Mouse (Mus musculus): ENCODE measurements around the gene Ccnk.

Gene Ccnk

DNA sequence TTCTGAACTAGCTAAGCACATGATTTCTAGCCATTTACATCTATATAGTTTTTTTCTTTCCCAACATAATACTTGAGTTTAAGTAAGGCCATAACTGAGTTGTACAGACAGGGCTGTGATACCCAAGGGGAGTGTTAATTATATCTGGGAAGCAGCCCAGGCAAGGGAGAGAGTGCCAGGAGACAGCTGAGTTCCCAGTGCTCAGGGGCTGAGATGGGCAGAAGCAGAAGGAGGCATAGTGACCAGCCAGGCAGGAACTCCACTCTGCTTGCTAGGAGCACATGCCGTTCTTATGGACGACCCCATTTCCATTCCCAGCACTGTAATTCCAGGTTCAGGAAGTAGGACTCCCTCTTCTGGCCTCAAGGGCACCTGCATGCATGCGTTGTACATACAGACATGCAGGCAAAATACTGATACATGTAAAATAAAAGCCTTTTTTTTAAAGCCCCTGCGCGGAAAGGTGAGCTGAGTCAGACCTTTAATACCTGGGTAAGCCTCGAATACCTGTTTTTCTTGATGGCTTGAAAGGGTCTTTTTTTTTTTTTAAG is 8.2 kb downstream of the Ccnk start:
- no peak for DNase-seq (ENCODE audit: low spot score)

DNA sequence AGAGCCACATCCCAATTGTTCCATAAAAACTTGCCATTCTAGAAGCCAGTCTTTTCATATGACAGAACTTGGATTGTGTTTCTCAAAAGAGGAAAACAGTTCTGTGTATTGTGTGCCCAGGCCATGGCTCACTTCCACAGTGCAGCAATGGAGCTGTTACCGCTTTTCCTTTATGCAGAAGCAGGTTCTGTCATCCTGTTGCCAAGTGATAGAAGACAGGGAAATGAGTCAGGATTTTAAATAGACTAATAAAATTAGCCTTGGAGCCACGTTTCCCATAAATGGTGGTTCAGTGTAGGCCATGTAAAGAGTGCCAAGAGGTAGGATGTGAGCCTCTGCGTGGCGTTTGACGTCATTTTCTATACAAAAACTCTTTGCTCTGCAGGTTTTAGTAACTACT is 14.5 kb downstream of the Ccnk start:
- DNase-seq (ENCODE audit: low spot score) = no peak

DNA sequence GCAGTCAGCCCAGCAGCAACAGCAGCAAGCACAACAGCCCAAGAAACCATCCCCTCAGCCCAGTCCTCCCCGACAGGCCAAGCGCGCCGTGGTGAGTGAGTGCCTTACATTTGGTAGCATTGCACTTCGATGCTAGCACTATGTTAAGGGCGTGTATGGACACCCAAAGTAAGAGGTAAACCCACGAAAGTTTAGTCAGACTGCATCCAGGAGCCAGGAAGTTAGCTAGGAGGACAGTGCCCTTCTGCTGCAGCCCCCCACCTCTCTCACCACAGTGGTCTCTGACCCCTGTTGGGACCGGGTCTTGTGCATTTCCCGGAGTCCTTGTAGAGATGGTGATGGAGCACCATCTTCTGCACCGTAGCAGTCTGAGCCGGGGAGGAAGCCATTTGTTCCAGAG is 16.4 kb downstream of the Ccnk start:
- DNase-seq (ENCODE audit: low spot score) = no peak

DNA sequence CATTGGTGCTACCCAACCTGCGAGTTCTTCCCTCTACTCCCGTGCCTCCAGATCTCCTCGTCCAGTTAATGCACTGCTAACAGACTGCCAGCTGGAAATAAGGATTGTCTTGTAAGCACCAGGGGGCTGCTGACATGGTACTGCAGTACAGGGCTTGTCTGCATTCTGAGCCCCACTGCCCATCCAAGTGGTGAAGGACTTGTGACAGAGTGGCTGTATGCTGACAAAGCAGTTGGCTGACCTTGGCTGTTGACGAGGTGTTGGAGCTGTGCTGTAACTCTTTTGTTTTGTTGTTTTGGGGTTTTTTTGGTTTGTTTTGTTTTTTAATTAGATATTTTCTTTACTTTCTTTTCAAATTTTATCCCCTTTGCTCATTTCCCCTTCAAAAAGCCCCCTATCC is 19.1 kb downstream of the Ccnk start:
- DNase-seq (ENCODE audit: low spot score) = no peak

DNA sequence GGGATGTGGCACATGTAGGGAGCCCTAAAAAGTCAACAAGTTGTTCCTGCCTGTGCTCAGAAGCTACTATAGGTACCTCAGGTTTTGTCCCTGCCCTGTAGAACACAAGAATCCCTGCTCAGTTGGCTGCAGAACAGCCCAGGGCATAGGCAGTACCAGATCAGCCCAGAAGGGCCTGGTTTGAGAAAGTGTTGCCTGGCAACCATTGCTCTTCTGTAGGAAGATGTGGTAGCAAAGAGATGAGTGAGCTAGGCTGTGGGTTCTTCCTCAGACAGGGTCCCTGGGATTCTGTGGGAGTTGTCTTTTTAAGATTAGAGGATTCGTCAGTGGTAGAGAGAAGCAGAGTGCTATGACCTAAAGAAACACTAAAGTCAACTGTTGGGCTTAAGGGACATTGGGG is 20.7 kb downstream of the Ccnk start:
- no peak for DNase-seq (ENCODE audit: low spot score)

DNA sequence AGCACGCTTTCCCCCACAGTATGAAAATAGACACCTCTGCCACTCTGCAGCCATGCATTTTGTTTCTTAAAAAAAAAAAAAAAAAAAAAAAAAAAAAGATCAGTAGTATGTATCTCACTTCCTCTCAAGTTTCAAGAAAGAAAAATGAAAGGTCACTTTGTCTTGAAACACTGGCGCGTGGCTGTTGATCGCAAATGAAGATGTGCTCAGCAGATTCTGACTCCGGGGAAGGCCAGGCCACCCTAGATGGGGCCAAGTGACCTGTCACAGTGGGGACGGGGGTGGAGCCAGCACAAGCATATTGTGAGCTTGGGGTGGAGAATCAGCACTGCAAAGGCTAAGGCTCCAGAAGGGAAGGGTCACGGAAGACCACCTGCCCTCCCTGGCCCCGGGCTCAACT is 24.5 kb downstream of the Ccnk start:
- DNase-seq (ENCODE audit: low spot score) = no peak

DNA sequence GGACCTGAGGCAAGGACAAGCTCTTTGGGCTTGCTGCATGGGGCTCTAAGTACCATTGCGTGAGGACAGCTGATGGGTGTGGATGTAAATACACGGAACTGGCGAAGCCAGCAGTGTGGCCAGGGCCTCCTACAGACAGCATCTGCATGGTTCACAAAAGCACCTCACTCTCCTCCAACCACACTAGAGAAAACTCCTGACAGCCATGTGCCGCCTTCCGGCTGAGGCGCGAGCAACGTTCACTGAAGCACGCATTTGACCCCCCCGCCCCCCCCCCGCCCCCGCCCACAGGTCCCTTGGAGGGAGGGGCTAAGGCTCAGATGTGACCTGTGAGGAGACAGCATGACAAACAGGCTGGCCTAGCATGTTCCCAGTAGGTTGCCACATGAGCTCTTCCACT is 25.6 kb downstream of the Ccnk start:
- no peak for DNase-seq (ENCODE audit: low spot score)

DNA sequence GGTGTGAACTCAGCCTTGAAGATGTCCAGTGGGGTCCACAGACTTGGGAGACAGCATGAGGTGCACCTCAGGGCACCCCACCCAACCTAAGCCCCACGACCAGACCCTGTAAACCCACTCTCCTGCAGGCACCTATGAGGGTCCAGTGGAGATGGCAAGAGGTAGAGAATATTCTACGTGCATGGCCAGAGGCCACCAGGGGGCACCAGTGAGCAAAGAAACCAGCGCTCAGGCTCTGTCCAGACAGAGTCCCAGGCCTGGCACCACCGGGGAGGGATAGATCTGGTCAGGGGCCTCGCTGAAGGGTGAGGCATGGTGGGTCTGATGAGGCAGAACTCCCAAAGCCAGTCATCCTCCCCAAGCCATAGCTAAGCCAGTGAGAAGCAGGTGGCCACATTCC is 27.3 kb downstream of the Ccnk start:
- DNase-seq (ENCODE audit: low spot score) = no peak

DNA sequence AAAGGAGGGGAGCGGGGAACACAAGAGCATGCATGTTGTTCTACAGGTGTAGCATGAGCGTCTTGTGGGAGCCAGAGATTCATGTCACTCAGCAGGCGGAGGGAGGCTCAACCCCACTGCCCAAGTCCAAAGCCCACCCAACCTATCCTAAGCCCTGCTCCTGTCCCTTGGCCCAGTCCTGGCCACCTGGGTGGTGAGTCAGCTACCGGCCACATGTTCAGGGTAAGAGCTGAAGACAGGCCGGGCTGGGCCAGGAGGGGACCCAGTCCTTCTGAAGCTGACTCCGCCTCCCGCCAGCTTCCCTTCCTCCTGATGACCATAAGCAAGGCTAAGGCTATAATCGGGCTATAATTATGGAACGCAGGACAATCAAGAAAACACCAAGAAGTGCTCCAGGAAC is 28.8 kb downstream of the Ccnk start:
- no peak for DNase-seq (ENCODE audit: low spot score)

DNA sequence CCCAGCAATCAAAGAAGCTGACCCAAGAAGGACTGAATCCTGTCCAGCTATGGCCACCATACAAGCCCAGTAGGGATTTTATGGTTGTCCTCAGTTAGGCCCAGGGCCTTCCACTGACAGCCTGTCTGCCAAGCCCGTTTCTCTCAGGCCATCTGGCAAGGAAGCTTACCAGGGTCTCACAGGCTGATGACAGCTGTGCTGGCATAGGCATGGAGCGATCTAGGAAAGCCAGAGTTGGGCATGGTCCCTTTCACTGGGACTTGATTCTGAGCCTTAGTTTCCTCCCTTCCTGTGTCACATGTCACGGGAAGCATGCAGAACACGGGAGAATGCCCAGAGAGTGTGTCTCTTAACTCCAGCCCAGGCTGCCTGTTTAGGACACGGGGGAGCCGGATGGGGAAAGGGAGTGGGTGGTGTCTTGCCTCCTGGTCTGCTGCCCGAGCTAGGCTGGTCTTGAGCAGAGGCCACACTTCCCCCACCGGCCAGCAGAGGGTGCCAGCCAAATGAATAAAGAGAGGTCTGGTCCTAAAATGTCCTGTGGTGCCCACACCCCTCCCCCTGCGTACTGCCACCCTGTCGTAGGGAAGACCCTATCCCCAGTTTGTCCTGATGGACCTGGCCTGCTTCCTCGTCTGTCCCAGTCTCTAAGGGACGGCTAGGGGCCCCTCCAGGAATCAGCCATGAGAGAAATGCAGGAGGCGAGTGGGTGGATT is 29.5 kb downstream of the Ccnk start:
- DNase-seq (ENCODE audit: low spot score) = peak; percentile 54

DNA sequence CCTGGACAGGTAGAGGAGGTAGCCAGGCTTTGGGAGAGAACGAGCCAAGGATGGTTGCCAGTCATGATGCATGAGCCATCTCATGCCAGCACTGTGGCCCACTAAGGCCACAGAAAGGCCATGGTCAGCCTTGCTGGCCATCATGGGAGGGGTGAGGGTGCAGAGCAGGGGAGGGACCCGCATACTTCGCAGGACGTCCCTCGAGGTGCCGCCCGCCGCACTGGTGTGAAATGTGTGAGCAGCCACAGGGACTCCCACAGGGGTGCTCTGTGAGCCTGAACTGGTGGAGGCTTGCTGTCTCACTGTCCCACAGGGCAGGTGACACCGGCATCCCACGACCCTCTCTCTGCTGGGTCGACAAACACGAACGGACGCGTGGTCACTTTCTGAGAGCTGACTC is 31.2 kb downstream of the Ccnk start:
- no peak for DNase-seq (ENCODE audit: low spot score)

DNA sequence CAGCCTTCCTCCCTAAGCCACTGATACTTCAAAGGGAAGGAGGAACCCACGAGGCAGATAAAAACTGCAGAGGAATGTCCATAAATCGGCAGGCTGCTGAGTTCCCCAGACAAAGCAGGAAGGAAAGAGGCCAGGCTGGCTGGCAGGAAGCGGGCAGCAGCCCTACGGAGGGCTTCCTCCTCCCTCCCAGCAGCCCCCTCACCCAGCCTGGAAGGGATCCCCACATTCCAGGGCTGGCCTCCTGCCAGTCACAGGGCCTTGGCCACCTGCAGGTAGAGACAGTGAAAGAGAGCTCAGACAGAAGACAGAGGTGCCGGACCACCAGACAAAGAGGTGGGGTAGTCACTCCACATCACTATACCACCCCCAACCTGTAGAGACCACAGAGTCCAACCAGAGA is 32.7 kb downstream of the Ccnk start:
- DNase-seq (ENCODE audit: low spot score) = no peak

DNA sequence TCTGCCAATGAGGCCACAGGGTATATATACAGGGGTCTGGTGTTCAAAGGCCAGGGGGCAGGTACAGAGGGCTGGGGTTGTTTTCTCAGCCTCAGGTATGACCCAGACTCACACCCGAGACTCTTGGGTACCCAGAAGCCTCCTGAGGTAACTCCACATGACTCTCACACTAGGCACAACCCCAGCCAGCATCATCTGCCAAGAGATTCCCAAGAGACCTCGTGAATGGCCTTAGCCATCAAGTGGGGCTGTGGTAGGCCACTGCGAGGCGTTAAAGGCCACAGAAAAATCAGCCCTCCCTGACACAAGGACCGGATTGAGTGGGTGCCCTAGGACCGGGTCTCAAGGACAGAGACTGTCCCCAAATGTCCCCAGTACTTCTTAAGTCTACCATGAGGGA is 33.1 kb downstream of the Ccnk start:
- no peak for DNase-seq (ENCODE audit: low spot score)

DNA sequence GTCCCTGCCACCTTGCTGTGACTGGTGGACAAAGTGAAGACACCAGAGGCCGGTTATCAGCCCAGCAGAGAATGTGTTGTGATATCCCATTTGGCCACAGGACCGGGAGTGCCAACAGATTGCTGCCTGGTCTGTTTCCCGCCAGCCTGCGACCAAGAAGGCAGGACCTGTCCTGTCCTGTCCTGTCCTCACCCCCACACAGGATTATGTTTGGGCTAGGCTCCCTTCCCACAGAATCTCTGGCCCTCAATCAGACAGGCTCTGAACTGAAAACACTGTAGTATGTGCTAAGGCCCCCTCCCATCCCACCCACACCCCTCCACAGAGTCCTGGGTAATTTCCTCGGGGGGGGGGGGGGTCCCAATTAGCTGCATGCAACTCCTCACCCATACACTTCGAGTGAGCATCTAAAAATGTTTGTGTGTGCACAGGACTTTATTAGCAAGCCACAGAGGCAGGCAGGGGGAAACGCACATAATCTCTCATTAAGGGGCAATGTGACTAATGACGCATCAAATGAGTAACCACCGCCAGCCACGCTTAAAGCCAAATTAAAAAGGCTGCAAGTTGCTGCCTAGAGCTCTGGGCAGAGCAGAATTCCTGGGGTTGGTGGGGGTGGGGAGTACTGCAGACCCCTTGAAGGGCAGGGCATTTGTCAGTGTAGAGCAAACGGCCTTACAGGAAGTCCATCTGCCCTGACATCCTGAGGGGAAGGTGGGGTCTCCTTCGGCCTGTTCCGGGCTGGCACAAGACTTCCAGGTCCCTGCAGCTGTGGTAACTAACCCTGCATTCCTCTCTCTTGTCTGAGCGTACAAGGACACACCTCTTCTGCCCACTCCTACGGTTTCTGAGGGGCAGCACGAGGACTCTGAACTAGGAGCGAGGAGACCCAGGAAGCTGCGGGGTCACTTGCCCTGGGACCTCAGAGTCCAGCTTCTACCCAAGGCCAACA is 34.0 kb downstream of the Ccnk start:
- DNase-seq (ENCODE audit: low spot score) = no peak

DNA sequence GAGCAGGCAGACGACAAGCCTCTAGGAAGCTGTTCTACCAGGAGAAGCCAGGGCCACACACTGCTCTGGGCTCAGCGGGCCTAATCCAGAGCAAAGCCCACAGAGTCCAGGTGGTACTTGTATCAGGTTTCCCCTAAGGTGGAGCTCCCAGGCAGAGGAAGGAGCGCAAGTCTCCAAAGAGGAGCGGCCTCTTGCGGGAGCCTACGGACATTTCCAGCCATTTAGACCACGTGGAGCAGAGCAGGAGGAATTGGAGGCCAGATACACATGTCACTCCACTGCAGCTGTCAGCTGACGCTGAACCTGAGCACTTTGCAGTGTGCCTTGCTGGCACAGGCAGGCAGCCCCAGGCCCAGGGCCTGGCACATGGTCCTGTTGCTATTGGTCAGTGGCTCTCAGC is 35.7 kb downstream of the Ccnk start:
- DNase-seq (ENCODE audit: low spot score) = no peak

DNA sequence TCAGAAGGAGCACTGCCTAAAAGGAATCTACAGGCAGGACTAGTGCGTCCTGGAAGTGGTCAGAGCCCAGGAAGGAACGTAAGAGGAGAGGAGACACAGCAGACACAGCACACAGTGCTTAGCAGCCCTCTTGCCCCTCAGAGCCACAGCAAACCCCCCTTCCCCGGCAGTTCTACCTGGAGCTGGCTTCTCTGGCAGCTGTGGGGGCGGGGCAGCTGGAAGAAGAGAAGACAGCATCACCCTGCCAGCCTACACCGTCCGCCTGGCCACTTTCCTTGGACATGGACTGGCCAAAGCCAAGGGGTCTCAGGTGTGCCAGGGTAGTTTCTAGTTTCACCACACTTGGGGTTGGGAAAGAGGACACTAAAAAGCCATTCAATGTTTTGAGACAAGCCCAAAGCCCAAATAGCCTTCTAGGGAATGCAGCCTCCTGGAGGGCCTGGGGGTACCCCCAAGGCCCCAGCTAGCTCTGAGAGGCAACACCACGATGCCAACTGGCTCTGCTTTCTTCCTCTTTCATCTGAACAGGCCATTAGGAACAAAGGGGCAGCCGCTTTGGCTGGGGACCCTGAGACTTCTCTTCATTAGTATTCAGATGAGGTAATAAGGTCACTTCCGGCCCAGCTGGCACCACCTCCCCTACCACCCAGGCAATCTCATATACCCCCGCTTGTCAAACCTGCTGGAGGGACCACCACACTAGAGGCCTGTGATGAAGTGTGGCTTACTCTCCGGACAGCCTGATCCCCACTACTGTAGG is 37.4 kb downstream of the Ccnk start:
- no peak for DNase-seq (ENCODE audit: low spot score)

DNA sequence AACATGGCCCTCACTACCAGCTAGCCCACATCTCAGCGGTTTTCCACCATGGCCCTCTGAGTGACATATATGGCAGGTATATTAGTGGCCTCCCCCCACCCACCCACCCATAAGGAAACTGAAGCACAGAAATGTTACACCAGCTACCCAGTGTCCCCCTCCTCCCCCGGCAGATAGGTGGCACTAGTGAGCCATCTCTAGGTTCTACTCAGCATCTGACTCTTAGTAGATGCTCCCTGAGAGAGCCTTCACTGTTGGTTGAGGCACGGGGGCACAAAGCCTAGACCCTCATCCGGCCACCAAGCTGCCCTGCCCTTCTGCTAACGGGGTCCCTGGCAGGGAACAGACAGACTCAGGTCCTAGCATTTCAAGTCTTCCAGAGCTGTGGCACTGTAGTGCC is 38.2 kb downstream of the Ccnk start:
- no peak for DNase-seq (ENCODE audit: low spot score)

DNA sequence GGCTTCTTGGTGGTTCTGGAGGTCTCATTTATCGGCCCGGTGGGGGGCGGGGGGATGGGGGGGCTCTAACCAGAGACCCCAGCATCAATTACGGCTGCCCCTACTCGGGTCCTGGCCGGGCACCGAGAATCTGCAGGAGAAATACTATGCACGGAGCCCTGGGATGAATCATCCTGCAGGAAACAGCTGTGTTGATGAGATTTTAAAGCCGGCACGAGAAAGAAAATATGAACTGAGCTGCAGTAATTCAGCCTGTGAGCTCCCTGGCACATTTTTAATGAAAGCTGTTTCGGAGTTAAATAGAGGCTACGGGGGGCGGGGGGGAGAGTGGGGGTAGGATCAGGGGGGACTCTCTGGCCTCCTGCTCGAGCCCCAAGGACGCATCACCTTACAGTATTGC is 39.8 kb downstream of the Ccnk start:
- no peak for DNase-seq (ENCODE audit: low spot score)

DNA sequence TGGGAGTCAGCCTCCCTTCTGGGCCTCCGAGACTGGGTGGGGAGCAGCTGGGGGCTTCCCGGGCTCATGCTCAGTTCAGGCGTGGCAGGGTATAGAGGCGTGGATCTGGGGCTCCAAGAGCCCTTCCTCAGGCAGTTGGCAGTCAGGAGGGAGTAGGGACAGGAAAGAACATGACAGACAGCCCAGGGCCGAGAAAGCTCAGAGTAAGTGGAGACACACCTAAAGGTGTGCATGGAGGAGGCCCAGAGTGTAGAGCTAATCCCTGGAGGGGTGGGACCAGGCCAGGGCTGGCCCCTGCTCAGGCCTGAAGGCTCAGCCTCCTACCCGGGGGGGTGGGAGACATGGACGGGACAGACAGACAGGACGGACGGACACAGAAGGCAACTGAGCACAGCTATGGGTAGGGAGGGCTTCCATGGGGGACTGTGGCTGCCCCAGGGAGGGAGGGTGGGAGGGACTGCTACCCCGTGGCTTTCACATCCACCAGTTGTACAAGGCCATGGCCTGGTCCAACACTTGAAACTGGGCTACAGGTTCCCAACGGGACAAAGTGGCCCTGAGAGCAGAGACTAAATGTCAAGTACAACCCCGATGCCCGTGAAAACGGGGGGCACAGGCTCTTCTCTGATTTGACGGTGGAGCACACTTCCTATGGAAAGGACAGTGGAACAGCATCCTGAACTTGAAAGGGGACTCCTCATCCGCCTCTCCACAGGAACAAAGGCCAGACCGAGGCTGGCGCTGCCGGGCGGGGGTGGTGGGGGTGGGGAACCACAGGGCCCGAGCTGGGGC is 40.6 kb downstream of the Ccnk start:
- DNase-seq (ENCODE audit: low spot score) = no peak

DNA sequence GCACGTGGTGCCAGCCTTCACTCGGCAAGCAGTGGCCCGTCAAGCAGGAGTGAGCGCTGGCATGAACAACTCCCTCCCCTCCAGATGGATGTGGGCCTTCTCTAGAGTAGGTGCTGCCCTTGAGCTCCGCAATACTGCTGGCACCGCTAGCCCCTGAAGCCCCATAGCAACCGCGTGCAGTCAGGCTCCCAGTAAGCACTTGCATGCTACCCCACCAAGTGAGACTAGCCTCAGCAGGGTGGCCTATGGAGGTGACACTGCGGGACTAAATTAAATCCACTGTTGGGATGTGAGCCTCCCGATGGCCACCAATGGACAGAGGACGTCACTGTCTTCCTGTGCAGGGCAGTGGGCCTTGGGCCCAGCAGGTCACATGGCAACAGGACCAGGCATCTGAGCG is 41.2 kb downstream of the Ccnk start:
- no peak for DNase-seq (ENCODE audit: low spot score)

DNA sequence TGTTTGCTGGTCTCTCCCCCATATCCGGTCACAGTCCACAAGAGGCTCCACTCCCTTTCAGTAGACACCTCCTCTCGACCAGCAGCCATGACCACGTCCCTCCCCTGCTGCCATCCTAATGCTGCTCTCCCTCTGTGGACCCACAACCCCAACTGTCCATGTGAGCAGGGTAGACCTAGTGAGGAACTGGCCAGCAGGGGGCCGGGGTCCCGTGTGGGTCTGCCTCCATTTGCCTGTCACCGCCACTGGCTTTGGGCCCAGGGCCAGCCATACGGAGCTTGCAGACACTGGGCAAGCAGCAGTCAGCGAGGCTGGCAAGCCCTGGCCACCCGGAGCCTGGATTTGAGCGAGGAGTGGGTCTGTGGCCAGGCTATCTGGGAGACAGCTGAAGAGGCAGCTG is 41.8 kb downstream of the Ccnk start:
- no peak for DNase-seq (ENCODE audit: low spot score)

DNA sequence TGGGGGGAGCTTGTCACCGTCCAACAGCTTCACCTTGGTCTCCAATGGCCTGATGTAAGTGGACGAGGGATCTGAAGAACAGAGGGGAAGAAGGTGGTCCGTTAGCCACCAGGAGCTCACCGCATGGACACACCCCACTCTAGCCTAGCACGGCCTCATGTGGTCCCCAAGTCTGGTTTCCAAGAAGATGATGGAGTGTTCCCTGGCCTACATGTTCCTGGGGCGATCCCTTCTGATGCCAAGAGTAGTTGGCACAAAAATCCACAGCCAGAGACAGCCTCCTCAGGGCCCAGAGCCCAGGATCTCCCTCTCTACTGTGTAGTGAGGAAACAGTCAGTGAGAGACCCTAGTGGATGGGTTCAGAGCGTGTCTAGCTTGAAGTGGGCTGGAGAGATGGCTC is 42.3 kb downstream of the Ccnk start:
- DNase-seq (ENCODE audit: low spot score) = no peak
